Mouse (Mus musculus): ENCODE measurements at regions not wholly inside any gene's neighbourhood (a gene's known extent, or its start where the extent isn't known, plus 50 kb on each side); places are given as distances from the start of the nearest gene placed in this dataset.

- no peak for DNase-seq
These were observed 53.6 kb upstream of the Ifnlr1 start for GRCm38 (mm10) chr4:135632443-135632842.

- no peak for DNase-seq
These were observed 56.1 kb upstream of the Ifnlr1 start for GRCm38 (mm10) chr4:135629793-135630569.

GRCm38 (mm10) chr4:135626461-135626860, 53.0 kb upstream of the Grhl3 start:
- no peak for DNase-seq

- DNase-seq: peak; percentile 9
These were observed 49.8 kb upstream of the Grhl3 start for GRCm38 (mm10) chr4:135623121-135623707.
